8 mouse cellular contexts compared by ENCODE assay signal in genomic region chr12:71830139-71830538, GRCm38 (mm10). TPM values are rescaled to one million over a fixed set of nuclear protein-coding genes. Genes with fewer than 3 reads are reported as not detected.
A peak's percentile ranks its signal among the peaks of the same experiment; 100 is the strongest.
DNase-seq lines count a peak whose midpoint lies in the region; ATAC-seq and TF ChIP-seq lines count a peak whose summit lies in the region.

No protein-coding gene starts in this region.

- H3K27ac ChIP-seq in kidney, postnatal 0 days, result no peak overlapping the region
- H3K27ac ChIP-seq in hindbrain, postnatal 0 days, result peak overlapping the region; percentile 59
- peak overlapping the region; percentile 81 for H3K27ac ChIP-seq in midbrain, embryonic 16.5 days (ENCODE audit: low read length)

- H3K9me3 ChIP-seq in kidney, postnatal 0 days (replicated peaks; ENCODE audit: low read length), result no peaks in the 10 kb centered on the region
- H3K9me3 ChIP-seq in hindbrain, postnatal 0 days (ENCODE audit: low read length), result no peaks in the 10 kb centered on the region
- H3K9me3 ChIP-seq in midbrain, embryonic 16.5 days (replicated peaks; ENCODE audit: control insufficient read depth, low read length, poor library complexity, severe bottlenecking), result no peaks in the 10 kb centered on the region

- H3K4me2 ChIP-seq in kidney, postnatal 0 days (ENCODE audit: low read length), result peak overlapping the region; percentile 56
- H3K4me2 ChIP-seq in hindbrain, postnatal 0 days (ENCODE audit: low read depth, low read length), result peak overlapping the region; percentile 80
- H3K4me2 ChIP-seq in midbrain, embryonic 16.5 days (ENCODE audit: low read length), result peak overlapping the region; percentile 60

- 0 out of 2 replicates have a peak, but pooled peaks cover 3% of the 10 kb centered on the region for H3K27me3 ChIP-seq in kidney, postnatal 0 days (ENCODE audit: insufficient read depth, low read length)
- no peaks in the 10 kb centered on the region for H3K27me3 ChIP-seq in hindbrain, postnatal 0 days (ENCODE audit: insufficient read depth, low read length)
- H3K27me3 ChIP-seq in midbrain, embryonic 16.5 days (ENCODE audit: control insufficient read depth, insufficient read depth, low read depth, low read length), result peaks cover 5% of the 10 kb centered on the region; the same call in 1 of the 2 replicates

- H3K4me1 ChIP-seq in kidney, postnatal 0 days (replicated peaks; ENCODE audit: insufficient read depth, low read length), result peaks cover 11% of the 10 kb centered on the region; the same call in 1 of the 2 replicates
- peaks cover 6% of the 10 kb centered on the region; the same call in 1 of the 2 replicates for H3K4me1 ChIP-seq in hindbrain, postnatal 0 days (ENCODE audit: insufficient read depth, low read length)
- peaks cover 30% of the 10 kb centered on the region for H3K4me1 ChIP-seq in midbrain, embryonic 16.5 days (ENCODE audit: control insufficient read depth, insufficient read depth, low read length)

- H3K9ac ChIP-seq in kidney, postnatal 0 days (ENCODE audit: low read depth, low read length), result peak overlapping the region; percentile 24; the same call in 1 of the 2 replicates
- H3K9ac ChIP-seq in hindbrain, postnatal 0 days (replicated peaks; ENCODE audit: low read length), result peak overlapping the region; percentile 53
- H3K9ac ChIP-seq in midbrain, embryonic 16.5 days (ENCODE audit: low read depth, low read length), result peak overlapping the region; percentile 83

- TF ChIP-seq CTCF in kidney, postnatal 0 days (IDR thresholded peaks at IDR 0.05; ENCODE audit: low read depth), result no peak
- TF ChIP-seq CTCF in hindbrain, postnatal 0 days (IDR thresholded peaks at IDR 0.05; ENCODE audit: low read depth), result no peak

- 13% methylated on average over 10 of the region's 10 CpGs for WGBS in kidney, postnatal 0 days
- WGBS in hindbrain, postnatal 0 days, result 12% methylated on average over 10 of the region's 10 CpGs
- WGBS in midbrain, embryonic 16.5 days, result 11% methylated on average over 10 of the region's 10 CpGs

- intact Hi-C loops in gastrocnemius, postnatal 14 days (cut with DNase I; ENCODE audit: low total_unique reads), result loop anchor here (10.0 kb wide), 1 partner anchor 55 kb away; no protein-coding TSS in a partner anchor

- peak overlapping the region; percentile 77 for H3K4me3 ChIP-seq in kidney, postnatal 0 days (replicated peaks; ENCODE audit: low read depth, low read length)
- H3K4me3 ChIP-seq in hindbrain, postnatal 0 days (ENCODE audit: low read length), result peak overlapping the region; percentile 81
- H3K4me3 ChIP-seq in midbrain, embryonic 16.5 days (ENCODE audit: low read depth, low read length), result peak overlapping the region; percentile 93

- DNase-seq in kidney, postnatal 0 days (ENCODE audit: low spot score), result no peak
- DNase-seq in kidney, postnatal 14 days, result no peak
- peak; percentile 42 for DNase-seq in c-Kit-positive CD71-negative TER-119-negative erythroid progenitor cells, embryonic 14.5 days (ENCODE audit: low read depth)
- DNase-seq in hindbrain, postnatal 0 days (ENCODE audit: low spot score), result peak; percentile 32
- DNase-seq in thymus, postnatal 10 days (ENCODE audit: low spot score in 2 of 2), result no peak
- no peak for DNase-seq in gastrocnemius, postnatal 14 days
- no peak for DNase-seq in adrenal gland, adult 2 months

- ATAC-seq in kidney, postnatal 0 days (replicated peaks; ENCODE audit: low FRiP score, low read depth), result no peak
- ATAC-seq in hindbrain, postnatal 0 days, result no peak
- no peak for ATAC-seq in midbrain, embryonic 16.5 days

- no peaks in the 10 kb centered on the region for H3K36me3 ChIP-seq in kidney, postnatal 0 days (ENCODE audit: insufficient read depth, low read length)
- no peaks in the 10 kb centered on the region for H3K36me3 ChIP-seq in hindbrain, postnatal 0 days (ENCODE audit: insufficient read depth, low read length)
- no peaks in the 10 kb centered on the region for H3K36me3 ChIP-seq in midbrain, embryonic 16.5 days (ENCODE audit: control insufficient read depth, insufficient read depth, low read length)

RNA-seq across cellular contexts. Expression of gene Daam1, which starts 0.7 kb away (rescaled TPM):
- polyA plus RNA-seq in kidney, postnatal 0 days (2015; fragmentation: Nextera tagmentation; extraction: Ambion mirVana), result 5.0 and 5.6 TPM in 2 replicates
- total RNA-seq in hindbrain, postnatal 0 days (2014; rRNA removed), result 46.8 and 54.5 TPM in 2 replicates
- 21.9 and 22.3 TPM in 2 replicates for polyA plus RNA-seq in hindbrain, postnatal 0 days (2015; fragmentation: Nextera tagmentation; extraction: Ambion mirVana)
- polyA plus RNA-seq in midbrain, embryonic 16.5 days (2015; fragmentation: Nextera tagmentation; extraction: Ambion mirVana), result 33.0 and 33.4 TPM in 2 replicates
- total RNA-seq in gastrocnemius, postnatal 14 days (2021), result 10 to 100 TPM; 12.5 to 16.1 TPM
- 10 to 100 TPM; 21.0 to 22.3 TPM for total RNA-seq in adrenal gland, adult 2 months (2021)
- polyA plus RNA-seq in adrenal gland, adult 2 months (2012; rRNA removed), result 1.7 and 2.3 TPM in 2 replicates

Comparison
In these comparisons a context has a peak if more than half of its experiments do, and no peak if none do; other contexts are left out.
1. DNase-seq: peak in c-Kit-positive CD71-negative TER-119-negative erythroid progenitor cells, embryonic 14.5 days (single experiment) and hindbrain, postnatal 0 days (single experiment); none in kidney, postnatal 0 days (single experiment), kidney, postnatal 14 days (single experiment), thymus, postnatal 10 days (0 of 2), gastrocnemius, postnatal 14 days (single experiment) and adrenal gland, adult 2 months (single experiment).
2. H3K9ac ChIP-seq: peak in every context shown above with its lines; median percentile 83 in midbrain, embryonic 16.5 days; 53 in hindbrain, postnatal 0 days; 24 in kidney, postnatal 0 days.
3. Peak in every context shown above with its lines, with median percentiles within 50 percentile points of each other: H3K4me2 ChIP-seq and H3K4me3 ChIP-seq.